Mouse (Mus musculus) stomach, embryonic 14.5 days (tissue): ENCODE data around the gene Gda. TPM values are rescaled to one million over a fixed set of nuclear protein-coding genes. Genes with fewer than 3 reads are reported as not detected.

Experiments used
- ATAC-seq: fragments of 200-750 bp; cut with Nextera tagmentation; 2 replicates; pipeline ENCODE4 v1.8.0; 2017; ENCODE audit warnings: low read depth, moderate TSS enrichment; ENCODE audit not compliant: insufficient number of reproducible peaks, insufficient read depth, low FRiP score
- H3K27ac ChIP-seq: fragments of 300-500 bp; sonication (generic); 2 replicates; pipeline ENCODE4 v1.5.1; 2014; ENCODE audit warnings: mild to moderate bottlenecking, low read length, moderate library complexity, mixed read lengths
- H3K27me3 ChIP-seq: fragments of 300-500 bp; sonication (generic); 2 replicates; pipeline ENCODE4 v1.6.1; 2014; ENCODE audit warnings: low read length, control low read depth, mixed read lengths; ENCODE audit not compliant: control insufficient read depth, insufficient read depth
- H3K36me3 ChIP-seq: fragments of 300-500 bp; sonication (generic); 2 replicates; pipeline ENCODE4 v1.6.1; 2014; ENCODE audit warnings: mild to moderate bottlenecking, control low read depth, low read length, moderate library complexity, mixed read lengths; ENCODE audit not compliant: control insufficient read depth, insufficient read depth
- H3K4me1 ChIP-seq: fragments of 300-500 bp; sonication (generic); 2 replicates; pipeline ENCODE4 v1.6.1; 2014; ENCODE audit warnings: low read length, control low read depth, mixed read lengths; ENCODE audit not compliant: control insufficient read depth, insufficient read depth
- H3K4me2 ChIP-seq: fragments of 300-500 bp; sonication (generic); replicated peaks from 2 replicates; pipeline ENCODE4 v1.6.1; 2014; ENCODE audit warnings: low read depth, low read length, control low read depth
- H3K4me3 ChIP-seq: fragments of 300-500 bp; sonication (generic); 2 replicates; pipeline ENCODE4 v1.5.1; 2014; ENCODE audit warnings: low read depth, low read length, control low read depth
- H3K9ac ChIP-seq: fragments of 300-500 bp; sonication (generic); replicated peaks from 2 replicates; pipeline ENCODE4 v1.6.1; 2014; ENCODE audit warnings: low read depth, mild to moderate bottlenecking, control low read depth, low read length, moderate library complexity, mixed read lengths
- H3K9me3 ChIP-seq: fragments of 300-500 bp; sonication (generic); 2 replicates; pipeline ENCODE4 v1.6.1; 2016; ENCODE audit warnings: low read depth, low read length, control low read depth; ENCODE audit not compliant: control insufficient read depth
- WGBS: fragments of 180-500 bp; shearing (Covaris S2); extraction: QIAGEN DNeasy Blood & Tissue Kit; methylation state at CpG from one replicate; pipeline ENCODE4 v1.1.7; 2014; 5-methylcytosine and 5-hydroxymethylcytosine counted together
- polyA plus RNA-seq: library from polyadenylated mRNA; unstranded; fragments of >200 nt; fragmentation: Nextera tagmentation; extraction: Ambion mirVana; gene quantifications from 2 replicates; pipeline ENCODE4 v1.2.1, GENCODE M21; 2014

The Gda gene
- polyA plus RNA-seq, 1 experiment from 2014 or later, result 0.07 TPM

- Histone ChIP-seq H3K4me3 (no peak overlapping the region), H3K27me3 (no peaks in the 10 kb centered on the region), H3K27ac (no peak overlapping the region), H3K9me3 (no peaks in the 10 kb centered on the region), H3K9ac (no peak overlapping the region), H3K4me1 (no peaks in the 10 kb centered on the region), H3K36me3 (no peaks in the 10 kb centered on the region), H3K4me2 (no peak overlapping the region)
- 88% methylated on average over 4 of the region's 4 CpGs for WGBS
- no peak for ATAC-seq
These were observed 96.6 kb downstream of the Gda start for GRCm38 (mm10) chr19:21376445-21377218.

GRCm38 (mm10) chr19:21373073-21373755 lies 100.0 kb downstream of the Gda start:
- no peaks in the 10 kb centered on the region for H3K9me3 ChIP-seq
- no peak overlapping the region for H3K27ac ChIP-seq
- no peaks in the 10 kb centered on the region for H3K27me3 ChIP-seq
- no peak overlapping the region for H3K4me3 ChIP-seq
- no peak overlapping the region for H3K9ac ChIP-seq
- WGBS, result 50% methylated on average over 11 of the region's 11 CpGs
- H3K4me2 ChIP-seq, result no peak overlapping the region
- no peak for ATAC-seq
- H3K36me3 ChIP-seq, result no peaks in the 10 kb centered on the region
- no peaks in the 10 kb centered on the region for H3K4me1 ChIP-seq

- 68% methylated on average over 12 of the region's 12 CpGs for WGBS
- Histone ChIP-seq H3K27me3 (no peaks in the 10 kb centered on the region), H3K4me1 (no peaks in the 10 kb centered on the region), H3K36me3 (no peaks in the 10 kb centered on the region), H3K9me3 (no peaks in the 10 kb centered on the region), H3K4me3 (no peak overlapping the region), H3K4me2 (no peak overlapping the region), H3K27ac (no peak overlapping the region), H3K9ac (no peak overlapping the region)
- no peak for ATAC-seq
These were observed 100.7 kb downstream of the Gda start for GRCm38 (mm10) chr19:21372395-21373072.

- 51% methylated on average over 2 of the region's 2 CpGs for WGBS
These were observed 101.9 kb downstream of the Gda start for GRCm38 (mm10) chr19:21371337-21371736.

GRCm38 (mm10) chr19:21370782-21371181 lies 102.5 kb downstream of the Gda start:
- H3K9ac ChIP-seq, result no peak overlapping the region
- H3K9me3 ChIP-seq, result no peaks in the 10 kb centered on the region
- no peak overlapping the region for H3K4me2 ChIP-seq
- no peaks in the 10 kb centered on the region for H3K36me3 ChIP-seq
- no peak overlapping the region for H3K27ac ChIP-seq
- H3K4me3 ChIP-seq, result no peak overlapping the region
- H3K27me3 ChIP-seq, result no peaks in the 10 kb centered on the region
- ATAC-seq, result no peak
- WGBS, result 87% methylated on average over 8 of the region's 8 CpGs
- no peaks in the 10 kb centered on the region for H3K4me1 ChIP-seq

More at GRCm38 (mm10) chr19:21371337-21371736, 101.9 kb downstream of the Gda start:
- H3K27me3 ChIP-seq, result no peaks in the 10 kb centered on the region
- H3K4me1 ChIP-seq, result no peaks in the 10 kb centered on the region
- H3K4me3 ChIP-seq, result no peak overlapping the region
- no peak overlapping the region for H3K4me2 ChIP-seq
- no peak overlapping the region for H3K27ac ChIP-seq
- H3K9me3 ChIP-seq, result no peaks in the 10 kb centered on the region
- ATAC-seq, result no peak
- H3K36me3 ChIP-seq, result no peaks in the 10 kb centered on the region
- H3K9ac ChIP-seq, result no peak overlapping the region

- H3K27ac ChIP-seq, result no peak overlapping the region
- ATAC-seq, result no peak
- no peak overlapping the region for H3K4me3 ChIP-seq
- no peak overlapping the region for H3K9ac ChIP-seq
- H3K27me3 ChIP-seq, result no peaks in the 10 kb centered on the region
- 85% methylated on average over 6 of the region's 6 CpGs for WGBS
- no peaks in the 10 kb centered on the region for H3K36me3 ChIP-seq
- no peaks in the 10 kb centered on the region for H3K4me1 ChIP-seq
- no peak overlapping the region for H3K4me2 ChIP-seq
- H3K9me3 ChIP-seq, result no peaks in the 10 kb centered on the region
These were observed 104.1 kb downstream of the Gda start for GRCm38 (mm10) chr19:21369175-21369574.

GRCm38 (mm10) chr19:21368595-21368994 lies 104.7 kb downstream of the Gda start:
- Histone ChIP-seq H3K4me3 (no peak overlapping the region), H3K27ac (no peak overlapping the region), H3K9ac (no peak overlapping the region), H3K4me1 (no peaks in the 10 kb centered on the region), H3K4me2 (no peak overlapping the region), H3K36me3 (no peaks in the 10 kb centered on the region), H3K9me3 (no peaks in the 10 kb centered on the region), H3K27me3 (no peaks in the 10 kb centered on the region)
- 79% methylated on average over 4 of the region's 4 CpGs for WGBS
- no peak for ATAC-seq

- no peak overlapping the region for H3K4me2 ChIP-seq
- H3K9ac ChIP-seq, result no peak overlapping the region
- no peaks in the 10 kb centered on the region for H3K4me1 ChIP-seq
- H3K27me3 ChIP-seq, result no peaks in the 10 kb centered on the region
- no peak overlapping the region for H3K27ac ChIP-seq
- 90% methylated on average over 6 of the region's 6 CpGs for WGBS
- H3K36me3 ChIP-seq, result no peaks in the 10 kb centered on the region
- ATAC-seq, result no peak
- no peaks in the 10 kb centered on the region for H3K9me3 ChIP-seq
- H3K4me3 ChIP-seq, result no peak overlapping the region
These were observed 115.5 kb downstream of the Gda start for GRCm38 (mm10) chr19:21357792-21358191.
